Mouse (Mus musculus) small intestine, adult 2 months (tissue): ENCODE results near the gene Trmt112.

Experiments used
- CTCF ChIP-seq: fragments of 200-500 bp; IDR thresholded peaks from 2 replicates; pipeline ENCODE4 v1.5.1; 2012; ENCODE audit warnings: low read depth, mild to moderate bottlenecking, control low read depth, inconsistent platforms, low read length, moderate library complexity, mixed read lengths; ENCODE audit not compliant: insufficient replicate concordance, insufficient read length; ENCODE audit errors: extremely low read depth
- POLR2A ChIP-seq: fragments of 200-500 bp; IDR thresholded peaks from 2 replicates; pipeline ENCODE4 v1.6.1; 2012; ENCODE audit warnings: low read depth, mild to moderate bottlenecking, control low read depth, inconsistent platforms, low read length, moderate library complexity

DNA sequence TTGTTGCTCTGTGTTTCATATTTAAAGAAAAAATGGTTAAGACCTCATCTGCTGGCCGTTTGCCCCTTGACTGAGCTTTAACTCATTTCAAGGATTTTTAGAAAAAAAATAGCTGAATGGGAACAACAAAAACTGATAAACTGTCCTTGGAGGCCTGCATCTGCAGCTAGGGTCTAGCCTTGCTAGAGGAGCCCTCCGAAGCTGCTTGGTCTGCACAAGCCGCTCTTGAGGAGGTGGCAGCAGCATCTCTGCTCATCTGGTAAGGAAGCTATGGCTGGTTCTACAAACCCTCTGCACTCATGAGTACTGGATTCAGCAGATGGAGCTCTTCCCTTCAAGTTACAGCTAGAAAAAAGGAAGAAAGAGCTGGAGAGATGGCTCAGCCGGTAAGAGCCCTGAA lies 31.5 kb upstream of the Trmt112 start:
- TF ChIP-seq CTCF = peak; percentile 22; the same call in 1 of the 2 replicates
- TF ChIP-seq POLR2A = no peak
